Mouse (Mus musculus) frontal cortex, postnatal 36 days (tissue): Measurements from ENCODE around the gene Svs2.
"Not testable (repeated sequence)": the region's sequence is repeated elsewhere in the genome, so short reads cannot be mapped to it uniquely, and the experiment has no call there.

Experiments used
- DNase-seq, 2 experiments: peaks; one replicate each; pipeline ENCODE4 v3.0.0; 2022; ENCODE audit warnings: low spot score in 2 of 2

Svs2 gene

DNA sequence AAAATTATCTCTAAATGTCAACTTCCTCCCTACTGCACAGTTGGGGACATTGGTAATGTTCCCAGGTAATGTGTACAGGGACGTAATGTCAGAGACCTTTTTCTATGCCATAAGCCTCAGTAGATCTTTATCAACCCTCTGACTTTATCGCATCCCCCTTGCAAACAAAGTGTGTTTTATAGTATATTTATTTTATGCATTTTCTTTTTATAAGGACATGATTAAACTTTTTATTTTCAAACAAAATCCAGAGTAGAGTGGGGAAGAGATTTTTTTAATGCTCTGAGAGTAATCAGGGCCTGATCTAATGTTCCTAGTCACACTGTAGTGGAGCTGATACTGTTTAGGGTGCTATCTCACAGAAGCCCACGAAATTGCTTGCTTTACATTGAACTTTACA, at the start of gene Svs2:
TSS of gene Svs2 (minus strand) at position 101 of the 400 bp plus-strand sequence.
- no peak for DNase-seq

DNA sequence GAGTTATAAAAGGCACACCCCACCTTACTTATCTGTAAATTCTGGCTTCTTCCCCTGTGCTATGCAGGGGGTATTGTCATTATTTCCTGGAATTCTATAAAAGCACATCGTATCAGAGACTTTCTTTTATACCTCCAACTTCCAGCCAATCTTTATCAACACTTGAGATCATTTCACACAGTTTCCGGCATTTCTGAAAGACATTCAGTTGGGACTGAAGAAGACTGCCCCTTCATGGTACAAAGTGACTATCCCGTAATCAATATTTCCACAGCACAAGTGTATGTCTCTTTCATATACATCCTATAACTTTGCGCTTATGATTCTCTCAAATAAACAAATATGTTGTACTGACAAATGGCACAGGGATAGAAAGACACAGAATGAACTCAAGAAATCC, 40.1 kb upstream of the Svs2 start, which contains the start of gene Svs4:
TSS of gene Svs4 (minus strand) at position 101 of the 400 bp plus-strand sequence.
- DNase-seq, result no peak

DNA sequence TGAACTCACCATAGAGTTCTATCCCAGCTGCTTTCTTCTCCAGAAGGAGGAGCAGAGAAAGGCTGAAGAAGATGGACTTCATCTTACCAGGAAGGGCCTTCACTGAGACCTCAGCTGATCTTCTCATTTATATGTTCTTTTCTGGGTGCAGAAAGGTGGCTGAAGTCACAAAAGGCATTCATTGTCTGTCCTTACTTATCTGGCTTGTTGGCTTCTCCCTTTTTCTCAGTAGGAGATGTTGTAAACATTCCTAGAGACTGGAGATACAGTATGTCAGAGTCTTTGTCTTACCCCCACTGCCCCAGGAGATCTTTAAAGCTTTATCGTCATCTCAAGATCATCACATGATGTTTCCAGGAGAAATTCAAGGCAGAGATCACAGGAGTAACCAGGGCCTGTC, 18.3 kb upstream of the Svs2 start, which contains the start of gene Svs3b:
TSS of gene Svs3b (minus strand) at position 101 of the 400 bp plus-strand sequence.
- not testable (repeated sequence) for DNase-seq

GRCm38 (mm10) chr2:164232671-164233070, 5.6 kb downstream of the Svs2 start:
- no peak for DNase-seq

GRCm38 (mm10) chr2:164228361-164229070, 9.8 kb downstream of the Svs2 start:
- no peak for DNase-seq

DNA sequence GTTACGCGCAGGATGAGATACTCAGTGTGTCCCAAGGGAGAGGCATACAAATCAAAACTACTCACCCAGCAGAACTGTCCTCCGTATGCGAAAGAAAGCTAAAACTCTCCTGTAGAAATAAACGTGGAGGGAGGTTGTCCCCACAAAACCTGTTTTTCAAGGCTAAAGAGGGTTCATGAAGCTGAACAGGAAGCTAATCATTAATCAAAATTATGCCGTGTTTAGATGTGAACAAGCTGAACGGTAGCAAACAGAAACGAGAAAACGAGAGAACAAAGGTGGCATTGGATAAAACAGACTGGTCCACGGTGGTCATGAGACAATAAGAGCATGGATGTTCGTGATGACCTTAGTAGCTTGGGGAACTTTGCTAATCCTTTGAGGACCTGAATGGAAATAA, 16.7 kb downstream of the Svs2 start, which contains the start of gene Wfdc15b:
TSS of gene Wfdc15b (minus strand) at position 139 of the 400 bp plus-strand sequence.
- DNase-seq, result no peak

DNA sequence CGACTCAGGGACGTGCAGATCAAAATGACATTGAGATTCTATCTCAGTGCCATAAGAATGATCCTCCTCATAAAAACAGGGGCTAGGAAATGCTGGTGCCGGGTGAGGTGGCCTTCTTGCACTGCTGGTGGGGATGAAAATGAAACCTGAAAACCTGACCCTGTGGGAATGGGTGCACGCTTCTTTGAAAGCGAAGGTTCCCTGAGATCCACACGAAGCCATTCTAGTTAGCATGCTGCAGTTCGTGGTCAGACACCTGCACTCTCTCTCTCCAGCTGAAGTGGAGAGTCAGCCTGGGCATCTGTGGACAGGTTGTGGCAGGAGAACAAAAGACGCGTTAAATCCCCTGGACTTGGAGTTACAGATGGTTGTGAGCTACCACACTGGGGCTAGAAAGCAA, 19.0 kb downstream of the Svs2 start:
- DNase-seq, result no peak

DNA sequence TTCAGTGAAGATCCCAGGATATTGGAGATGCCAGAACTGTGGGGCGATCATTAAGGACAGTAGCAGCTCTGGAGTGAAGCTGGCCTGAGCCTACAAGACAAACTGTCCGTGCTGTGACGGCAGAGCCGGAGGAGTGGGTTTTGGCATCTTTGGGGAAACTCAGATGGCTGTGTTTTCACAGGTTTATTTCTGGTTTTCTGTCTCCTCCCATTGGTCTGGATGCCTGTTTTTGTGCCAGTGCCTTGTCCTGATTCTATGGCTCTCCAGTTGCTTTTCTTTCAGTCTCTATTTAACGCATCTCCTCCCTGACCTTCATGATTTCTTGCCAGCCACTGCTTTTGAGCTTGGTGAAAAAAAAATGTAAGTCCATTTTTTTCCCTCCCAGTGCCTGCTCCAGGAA, 25.6 kb downstream of the Svs2 start:
- peak; percentile 5 to 37 for DNase-seq

DNA sequence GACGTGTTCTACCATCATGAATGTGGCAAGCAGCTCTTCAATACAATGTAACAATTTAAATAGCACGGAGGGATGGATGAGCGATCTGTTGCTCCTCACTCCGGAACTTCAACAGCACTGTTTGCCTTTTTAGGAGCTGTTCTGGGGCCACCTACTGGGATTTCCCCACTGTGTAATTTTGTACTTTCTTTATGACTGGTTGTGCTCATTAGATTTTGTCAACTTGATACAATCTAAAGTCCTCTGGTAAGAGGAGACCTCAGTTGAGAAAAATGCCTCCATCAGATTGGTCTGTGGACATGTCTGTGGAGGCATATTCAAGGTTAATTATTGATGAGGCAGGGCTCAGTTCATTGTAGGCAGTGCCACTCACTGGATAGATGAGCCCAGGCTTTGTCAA, 27.4 kb downstream of the Svs2 start:
- no peak for DNase-seq

DNA sequence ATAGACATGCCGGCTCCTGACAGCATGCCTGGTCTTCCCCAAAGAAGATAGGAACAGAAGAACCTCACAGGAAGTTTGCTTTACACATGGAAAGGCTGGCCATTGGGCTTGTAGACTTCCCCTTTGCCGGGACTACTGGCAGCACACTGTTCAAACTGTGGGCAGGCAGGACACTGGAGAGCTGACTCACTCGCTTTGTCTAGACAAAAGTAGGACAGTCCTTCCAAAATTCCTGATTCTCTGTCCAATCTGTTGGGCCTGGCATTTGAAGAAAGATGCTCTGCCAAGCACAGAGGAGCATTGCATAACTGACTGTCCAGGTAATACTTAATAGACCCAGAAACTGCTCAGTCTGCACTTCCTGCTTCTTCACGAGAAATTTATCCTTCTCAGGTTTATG, 31.6 kb downstream of the Svs2 start:
- DNase-seq, result peak; percentile 4 to 18

GRCm38 (mm10) chr2:164206011-164206410, 32.3 kb downstream of the Svs2 start:
- not testable (repeated sequence) for DNase-seq

- DNase-seq, result no peak
Measured at GRCm38 (mm10) chr2:164199626-164200327, 38.5 kb downstream of the Svs2 start, which contains the start of gene Wfdc15a. Gene Wfdc15a (minus strand): TSS chr2:164200130.

- no peak for DNase-seq
Measured at GRCm38 (mm10) chr2:164196700-164196990, 41.6 kb downstream of the Svs2 start.

GRCm38 (mm10) chr2:164195971-164196699, 42.1 kb downstream of the Svs2 start:
- DNase-seq, result no peak

GRCm38 (mm10) chr2:164194959-164195630, 43.2 kb downstream of the Svs2 start:
- DNase-seq, result no peak

- DNase-seq, result no peak
Measured at GRCm38 (mm10) chr2:164192279-164192678, 46.0 kb downstream of the Svs2 start.

DNA sequence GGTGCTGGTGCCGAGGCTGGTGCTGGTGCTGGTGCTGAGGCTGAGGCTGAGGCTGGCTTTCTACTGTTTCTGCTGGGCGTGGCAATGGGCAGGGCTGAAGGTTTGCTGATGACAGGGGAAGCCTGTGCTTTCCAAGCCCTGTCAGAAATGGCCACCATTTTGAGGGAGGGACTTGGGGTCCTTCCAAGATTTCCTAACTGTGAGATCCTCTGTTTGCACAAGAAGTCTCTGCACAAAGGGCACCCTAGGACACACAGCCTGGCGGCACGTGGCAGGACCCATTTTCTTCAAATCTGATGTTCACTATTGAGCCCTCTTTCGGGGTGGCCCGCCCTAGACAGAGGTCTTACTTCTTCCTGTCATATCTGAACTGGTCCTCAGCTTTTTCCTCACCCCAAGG, 47.7 kb downstream of the Svs2 start, which contains the start of gene Wfdc12:
TSS of gene Wfdc12 (minus strand) at position 33 of the 400 bp plus-strand sequence.
- no peak for DNase-seq

DNA sequence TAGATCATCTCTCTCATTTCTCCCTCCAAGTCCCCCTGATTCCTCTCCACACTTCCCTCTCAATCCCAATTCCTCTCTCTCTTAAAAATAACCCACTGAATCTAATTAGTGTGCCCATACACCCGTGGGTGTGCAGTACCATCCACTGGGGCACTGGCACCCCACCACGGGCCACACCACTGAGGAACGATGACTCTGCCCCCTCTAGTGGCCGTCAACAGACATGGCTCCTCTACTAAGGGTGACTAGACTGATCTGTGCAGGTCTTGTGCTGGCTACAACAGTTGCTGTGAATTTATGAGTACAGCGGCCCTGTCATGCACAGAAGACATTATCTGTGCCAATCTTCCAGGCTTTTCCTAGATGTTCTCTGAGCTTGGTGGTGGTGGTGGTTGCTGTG, 49.5 kb downstream of the Svs2 start:
- no peak for DNase-seq
